Mouse (Mus musculus): ENCODE measurements around the gene Esp4.
"Not testable (repeated sequence)": the region's sequence is repeated elsewhere in the genome, so short reads cannot be mapped to it uniquely, and the experiment has no call there.

The Esp4 gene

DNA sequence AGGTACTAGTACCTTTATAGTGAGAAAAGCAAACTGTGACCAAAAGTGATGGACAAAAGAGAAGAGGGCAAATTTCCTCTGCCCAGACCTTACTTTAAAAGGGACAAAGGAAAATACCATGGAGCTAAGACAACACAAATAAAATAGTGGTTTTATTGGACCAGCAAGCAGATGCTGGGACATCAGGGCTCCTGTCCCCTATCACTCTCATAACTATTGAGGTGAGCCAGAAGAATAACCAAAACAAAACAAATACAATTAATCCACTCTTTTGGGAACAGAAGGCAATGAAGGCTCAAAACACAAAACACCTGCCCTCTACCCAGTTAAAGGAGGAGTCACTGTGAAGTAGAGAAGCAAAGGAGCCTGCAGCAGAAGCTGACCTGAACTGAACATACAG lies at the start of gene Esp4:
Esp4 (plus strand) TSS at position 301 of the 400 bp plus-strand sequence.
- no peak for DNase-seq (ENCODE audit: extremely low read depth, insufficient read length, low spot score)

DNA sequence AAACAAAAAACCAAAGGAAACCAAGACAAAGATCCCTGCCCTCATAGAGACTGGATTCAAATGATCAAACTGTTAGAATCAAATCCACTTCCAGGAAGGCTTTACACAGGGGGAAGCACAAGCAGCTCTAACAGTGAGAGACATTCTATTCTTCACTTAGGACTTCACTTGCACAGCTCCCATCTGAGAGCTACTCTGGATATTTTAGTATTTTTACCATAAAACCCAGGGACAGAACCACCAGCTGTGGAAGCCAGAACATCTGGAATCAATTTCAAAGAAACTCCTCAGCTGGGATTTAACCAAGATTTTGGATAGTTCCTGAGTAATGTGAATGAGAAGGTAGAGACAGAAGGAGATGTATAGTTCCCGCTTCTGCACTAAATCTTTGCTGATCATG lies 44.9 kb upstream of the Esp4 start:
- no peak for DNase-seq (ENCODE audit: extremely low read depth, insufficient read length, low spot score)

DNA sequence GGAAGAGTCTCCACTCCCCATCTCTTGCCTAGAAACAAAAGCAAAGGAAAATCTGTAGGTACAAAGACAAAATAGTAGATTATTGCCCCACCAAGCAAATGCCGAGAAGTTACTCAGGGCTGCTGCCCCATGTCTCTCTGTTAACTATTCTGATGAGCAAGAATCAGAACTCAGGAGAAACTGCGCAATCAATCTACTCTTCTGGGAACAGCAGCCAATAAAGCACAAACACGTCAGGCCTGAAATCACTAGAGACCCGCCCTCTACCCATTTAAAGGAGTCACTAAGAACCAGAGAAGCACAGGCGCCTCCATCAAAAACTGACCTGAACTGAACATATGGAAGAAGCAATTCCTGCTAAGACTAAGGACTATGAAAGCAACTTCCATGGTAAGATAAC lies 37.2 kb upstream of the Esp4 start, which contains the start of gene Esp6:
Esp6 (plus strand) TSS at position 301 of the 400 bp plus-strand sequence.
- no peak for DNase-seq (ENCODE audit: extremely low read depth, insufficient read length, low spot score)

DNA sequence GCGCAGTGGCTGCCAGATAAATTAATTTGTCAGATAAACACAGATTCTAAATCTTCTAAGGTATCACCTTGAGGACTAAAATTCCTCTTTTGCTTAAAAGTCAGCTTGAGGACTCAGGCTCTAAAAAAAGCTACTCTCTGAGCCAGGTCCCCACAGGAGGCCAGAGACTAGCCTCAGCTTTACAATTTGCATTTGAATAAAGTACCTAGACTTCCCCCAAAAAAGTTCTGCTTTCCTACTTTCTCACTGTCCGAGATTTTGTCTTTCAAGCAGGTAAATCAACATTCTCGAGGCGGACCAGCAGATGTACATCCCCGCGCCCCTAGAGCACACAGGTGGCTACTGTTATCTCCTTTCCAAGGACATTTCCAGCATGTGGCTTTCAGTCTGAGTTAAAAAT lies 14.5 kb upstream of the Esp4 start:
- not testable (repeated sequence) for DNase-seq (ENCODE audit: extremely low read depth, insufficient read length, low spot score)

DNA sequence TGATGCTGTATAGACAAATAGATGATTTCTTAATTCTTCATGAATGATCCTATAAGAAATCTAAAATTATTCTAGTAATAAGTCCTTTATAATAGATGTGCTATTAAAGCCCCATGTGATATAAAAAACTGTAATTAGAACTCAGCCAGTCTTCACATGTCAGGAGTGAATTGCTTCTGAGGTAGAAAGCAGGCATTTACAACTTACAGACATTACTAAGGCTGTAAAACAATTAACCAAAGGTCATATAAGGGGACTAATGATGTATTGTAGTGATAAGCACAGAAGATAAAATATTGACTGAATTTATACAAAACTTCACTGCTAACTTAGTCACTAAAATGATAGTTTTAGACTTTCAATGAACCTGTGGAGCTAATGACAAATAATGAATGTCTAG lies 7.1 kb upstream of the Esp4 start:
- no peak for DNase-seq (ENCODE audit: extremely low read depth, insufficient read length, low spot score)

DNA sequence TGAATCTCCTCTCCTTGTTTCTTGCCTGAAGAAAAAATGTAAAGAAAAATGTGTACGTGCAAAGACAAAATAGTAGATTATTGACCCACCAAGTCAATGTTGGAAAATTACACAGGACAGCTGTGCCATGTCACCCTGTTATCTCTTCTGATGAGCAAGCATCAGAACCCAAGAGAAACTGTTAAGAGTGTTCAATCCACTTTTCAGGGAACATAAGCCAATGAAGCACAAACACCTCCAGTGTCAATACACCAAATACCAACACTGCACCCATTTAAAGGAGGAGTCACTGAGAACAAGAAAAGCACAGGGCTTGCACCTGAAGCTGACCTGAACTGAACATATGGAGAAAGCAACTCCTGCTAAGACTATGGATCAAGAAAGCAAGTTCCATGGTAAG lies 33.4 kb downstream of the Esp4 start, which contains the start of gene Esp3:
Esp3 (plus strand) TSS at position 301 of the 400 bp plus-strand sequence.
- DNase-seq (ENCODE audit: extremely low read depth, insufficient read length, low spot score): not testable (repeated sequence)
